Comparison of ENCODE assay signal across 10 mouse cellular contexts in the genomic region with DNA sequence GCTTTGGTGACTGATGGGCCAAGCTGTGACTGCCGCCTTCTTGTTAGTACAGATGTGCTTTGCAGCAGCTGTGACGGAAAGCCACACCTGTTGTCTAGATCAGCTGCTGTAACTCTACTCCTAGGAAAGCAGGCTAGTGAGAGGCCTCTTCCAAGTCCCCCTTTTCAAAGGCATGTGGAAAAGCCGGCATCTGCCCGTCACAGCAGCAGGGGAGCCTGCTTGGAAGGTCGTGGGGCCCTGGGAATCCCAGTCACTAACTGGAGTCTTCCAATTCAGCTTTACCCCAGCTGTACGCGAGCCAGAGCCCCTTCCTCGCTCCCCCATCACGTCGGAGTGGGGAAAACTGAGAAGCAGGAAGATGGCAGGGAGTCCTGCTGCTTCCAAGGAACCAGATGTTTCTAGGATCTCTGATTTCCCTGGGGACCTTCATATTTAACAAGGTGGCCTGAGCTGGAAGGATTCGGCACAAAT. TPM values are rescaled to one million over a fixed set of nuclear protein-coding genes. Genes with fewer than 3 reads are reported as not detected.
DNase-seq lines count a peak whose midpoint lies in the region; ATAC-seq lines count a peak whose summit lies in the region.
"Had no signal": no experiment of that assay in that cellular context is flagged by ENCODE, and none has a peak within 500 bp of the region (broad histone marks: within the 10 kb centered on the region; RNA-seq: fewer than 3 reads in every experiment).

No protein-coding gene starts in this region.

- H3K27ac ChIP-seq in kidney, embryonic 14.5 days (ENCODE audit: low read depth, low read length): no peak overlapping the region
- peak overlapping the region; percentile 18; the same call in 1 of the 2 replicates for H3K27ac ChIP-seq in embryonic facial prominence, embryonic 12.5 days
- H3K27ac ChIP-seq in intestine, embryonic 14.5 days (ENCODE audit: low read depth): no peak overlapping the region
- peak overlapping the region; percentile 68 for H3K27ac ChIP-seq in neural tube, embryonic 13.5 days (replicated peaks)

- H3K4me1 ChIP-seq in kidney, embryonic 14.5 days (ENCODE audit: control insufficient read depth, insufficient read depth, low read length): peaks cover 14% of the 10 kb centered on the region
- peaks cover 22% of the 10 kb centered on the region for H3K4me1 ChIP-seq in embryonic facial prominence, embryonic 12.5 days
- H3K4me1 ChIP-seq in intestine, embryonic 14.5 days (replicated peaks; ENCODE audit: control insufficient read depth, insufficient read depth, low read length): peaks cover 15% of the 10 kb centered on the region
- peaks cover 23% of the 10 kb centered on the region for H3K4me1 ChIP-seq in neural tube, embryonic 13.5 days (replicated peaks)

- H3K9ac ChIP-seq in kidney, embryonic 14.5 days (ENCODE audit: low read depth, low read length): peak overlapping the region; percentile 40; the same call in 1 of the 2 replicates
- H3K9ac ChIP-seq in embryonic facial prominence, embryonic 12.5 days: no peak overlapping the region
- no peak overlapping the region for H3K9ac ChIP-seq in intestine, embryonic 14.5 days (ENCODE audit: low read length)
- H3K9ac ChIP-seq in neural tube, embryonic 13.5 days: peak overlapping the region; percentile 52

- H3K27me3 ChIP-seq in kidney, embryonic 14.5 days (ENCODE audit: control insufficient read depth, insufficient read depth, low read length): 0 out of 2 replicates have a peak, but pooled peaks cover 3% of the 10 kb centered on the region
- H3K27me3 ChIP-seq in embryonic facial prominence, embryonic 12.5 days: peaks cover 7% of the 10 kb centered on the region; the same call in 1 of the 2 replicates
- H3K27me3 ChIP-seq in intestine, embryonic 14.5 days (replicated peaks; ENCODE audit: control insufficient read depth, insufficient read depth, low read length): no peaks in the 10 kb centered on the region
- peaks cover 19% of the 10 kb centered on the region for H3K27me3 ChIP-seq in neural tube, embryonic 13.5 days
- H3K27me3 ChIP-seq: megakaryocyte, embryonic 14.5 days had no signal

- H3K36me3 ChIP-seq in kidney, embryonic 14.5 days (ENCODE audit: control insufficient read depth, insufficient read depth, low read length): no peaks in the 10 kb centered on the region
- no peaks in the 10 kb centered on the region for H3K36me3 ChIP-seq in embryonic facial prominence, embryonic 12.5 days
- H3K36me3 ChIP-seq in intestine, embryonic 14.5 days (ENCODE audit: control insufficient read depth, insufficient read depth, low read length): no peaks in the 10 kb centered on the region
- H3K36me3 ChIP-seq in neural tube, embryonic 13.5 days: no peaks in the 10 kb centered on the region

- H3K9me3 ChIP-seq in kidney, embryonic 14.5 days (ENCODE audit: control insufficient read depth, low read length): no peaks in the 10 kb centered on the region
- H3K9me3 ChIP-seq in embryonic facial prominence, embryonic 12.5 days: no peaks in the 10 kb centered on the region
- no peaks in the 10 kb centered on the region for H3K9me3 ChIP-seq in intestine, embryonic 14.5 days (ENCODE audit: control insufficient read depth, low read length)
- no peaks in the 10 kb centered on the region for H3K9me3 ChIP-seq in neural tube, embryonic 13.5 days
- H3K9me3 ChIP-seq: megakaryocyte, embryonic 14.5 days had no signal

- 0 out of 2 replicates have a peak, but pooled peaks have one; percentile 37 for ATAC-seq in kidney, embryonic 14.5 days (ENCODE audit: low FRiP score, low TSS enrichment)
- no peak for ATAC-seq in embryonic facial prominence, embryonic 12.5 days (ENCODE audit: insufficient number of reproducible peaks, insufficient read depth, low FRiP score, low TSS enrichment)
- no peak for ATAC-seq in intestine, embryonic 14.5 days (replicated peaks; ENCODE audit: low FRiP score, low TSS enrichment, low read depth)
- ATAC-seq in neural tube, embryonic 13.5 days (ENCODE audit: low read depth): no peak
- ATAC-seq in megakaryocyte-erythroid progenitor cell, adult 5-6 weeks (replicated peaks; ENCODE audit: low FRiP score, low TSS enrichment, poor library complexity, severe bottlenecking): no peak

- H3K4me2 ChIP-seq in kidney, embryonic 14.5 days (replicated peaks; ENCODE audit: low read depth, low read length): peak overlapping the region; percentile 54
- H3K4me2 ChIP-seq in embryonic facial prominence, embryonic 12.5 days (replicated peaks): peak overlapping the region; percentile 55
- peak overlapping the region; percentile 48 for H3K4me2 ChIP-seq in intestine, embryonic 14.5 days (ENCODE audit: low read length)
- peak overlapping the region; percentile 60 for H3K4me2 ChIP-seq in neural tube, embryonic 13.5 days

- no peak for DNase-seq in kidney, adult 8-10 months
- DNase-seq in intestine, embryonic 14.5 days (ENCODE audit: low spot score): peak; percentile 62
- DNase-seq in natural killer cell, adult 2 months (ENCODE audit: low spot score in 2 of 2): no peak
- DNase-seq in spleen, postnatal 14 days (ENCODE audit: low spot score in 2 of 2): no peak
- DNase-seq: thymus, adult 2 months had no signal

- WGBS in kidney, embryonic 14.5 days: 7% methylated on average over 11 of the region's 11 CpGs
- 2% methylated on average over 11 of the region's 11 CpGs for whole genome bisulfite sequencing in embryonic facial prominence, embryonic 12.5 days
- 17% methylated on average over 11 of the region's 11 CpGs for WGBS in intestine, embryonic 14.5 days
- 5% methylated on average over 11 of the region's 11 CpGs for WGBS in neural tube, embryonic 13.5 days

- H3K4me3 ChIP-seq in kidney, embryonic 14.5 days (ENCODE audit: low read length): peak overlapping the region; percentile 27
- peak overlapping the region; percentile 7; the same call in 1 of the 2 replicates for H3K4me3 ChIP-seq in embryonic facial prominence, embryonic 12.5 days
- 0 out of 2 replicates have a peak overlapping the region, but pooled peaks have one; percentile 20 for H3K4me3 ChIP-seq in intestine, embryonic 14.5 days (ENCODE audit: low read depth, low read length)
- H3K4me3 ChIP-seq in neural tube, embryonic 13.5 days: peak overlapping the region; percentile 34

RNA-seq across cellular contexts. Expression of a gene that starts 21.4 kb away (rescaled TPM):
- 109 and 114 TPM in 2 replicates for polyA plus RNA-seq in kidney, embryonic 14.5 days (2014; fragmentation: Nextera tagmentation; extraction: Ambion mirVana)
- 75.1 and 78.9 TPM in 2 replicates for polyA plus RNA-seq in embryonic facial prominence, embryonic 12.5 days (2016; fragmentation: Nextera tagmentation; extraction: Ambion mirVana)
- 225 and 242 TPM in 2 replicates for polyA plus RNA-seq in intestine, embryonic 14.5 days (2014; fragmentation: Nextera tagmentation; extraction: Ambion mirVana)
- 28.0 and 30.6 TPM in 2 replicates for polyA plus RNA-seq in neural tube, embryonic 13.5 days (2015; fragmentation: Nextera tagmentation; extraction: Ambion mirVana)
- total RNA-seq in megakaryocyte-erythroid progenitor cell, adult 5-6 weeks (2014; fragmentation: Nextera tagmentation): 77.6 and 100 TPM in 2 replicates
- 91.4 and 112 TPM in 2 replicates for total RNA-seq in megakaryocyte-erythroid progenitor cell, adult 5-6 weeks (2017)

Comparison
In these comparisons a context has a peak if more than half of its experiments do, and no peak if none do; other contexts are left out.
1. H3K27ac ChIP-seq: peak in embryonic facial prominence, embryonic 12.5 days (single experiment) and neural tube, embryonic 13.5 days (single experiment); none in kidney, embryonic 14.5 days (single experiment) and intestine, embryonic 14.5 days (single experiment).
2. H3K9ac ChIP-seq: peak in kidney, embryonic 14.5 days (single experiment) and neural tube, embryonic 13.5 days (single experiment); none in embryonic facial prominence, embryonic 12.5 days (single experiment) and intestine, embryonic 14.5 days (single experiment).
3. Peak in every context shown above with its lines, with median percentiles within 50 percentile points of each other: H3K4me2 ChIP-seq and H3K4me3 ChIP-seq.